Mouse (Mus musculus): ENCODE results near the gene Mpp4.

Mpp4 gene

DNA sequence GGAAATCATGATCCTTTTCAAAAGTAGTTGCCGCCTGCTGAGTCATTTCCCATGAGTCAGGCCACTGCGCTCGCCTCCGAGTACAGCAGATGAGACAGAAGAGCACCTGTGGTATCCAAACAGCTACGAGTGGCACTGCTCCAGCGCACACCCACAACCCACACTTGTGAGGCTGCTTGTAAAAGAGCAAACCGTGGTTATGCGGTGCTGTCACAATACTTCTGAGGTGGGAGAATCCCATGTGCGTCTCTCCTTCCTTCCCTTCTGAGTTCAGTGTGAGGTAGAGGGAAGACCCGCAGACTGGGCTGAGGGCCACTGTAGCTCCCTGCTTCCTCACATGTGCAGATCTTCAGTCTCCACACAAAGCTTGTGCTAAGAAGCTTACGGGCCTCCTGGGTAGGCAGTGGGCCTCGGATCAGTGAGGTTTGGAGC lies at the start of gene Mpp4:
Mpp4 (minus strand) TSS at position 360 of the 432 bp plus-strand sequence.
- DNase-seq: no peak

DNA sequence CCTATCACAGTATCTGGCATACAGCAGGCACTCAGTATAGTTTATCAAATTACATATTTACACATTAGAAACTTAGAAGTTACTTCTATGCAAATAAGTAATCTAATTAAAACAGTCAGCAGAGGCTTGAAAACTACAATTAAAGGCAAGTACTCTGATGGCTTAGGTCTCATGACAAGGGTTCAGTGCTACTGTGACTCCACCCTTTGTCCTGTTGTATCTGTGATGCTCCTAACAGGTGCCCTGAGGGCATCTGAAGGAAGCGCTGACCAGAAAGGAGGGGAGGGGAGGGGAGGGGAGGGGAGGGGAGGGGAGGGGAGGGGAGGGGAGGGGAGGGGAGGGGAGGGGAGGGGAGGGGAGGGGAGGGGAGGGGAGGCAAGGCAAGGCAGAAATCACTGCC lies 49.8 kb upstream of the Mpp4 start:
- no peak for DNase-seq

DNA sequence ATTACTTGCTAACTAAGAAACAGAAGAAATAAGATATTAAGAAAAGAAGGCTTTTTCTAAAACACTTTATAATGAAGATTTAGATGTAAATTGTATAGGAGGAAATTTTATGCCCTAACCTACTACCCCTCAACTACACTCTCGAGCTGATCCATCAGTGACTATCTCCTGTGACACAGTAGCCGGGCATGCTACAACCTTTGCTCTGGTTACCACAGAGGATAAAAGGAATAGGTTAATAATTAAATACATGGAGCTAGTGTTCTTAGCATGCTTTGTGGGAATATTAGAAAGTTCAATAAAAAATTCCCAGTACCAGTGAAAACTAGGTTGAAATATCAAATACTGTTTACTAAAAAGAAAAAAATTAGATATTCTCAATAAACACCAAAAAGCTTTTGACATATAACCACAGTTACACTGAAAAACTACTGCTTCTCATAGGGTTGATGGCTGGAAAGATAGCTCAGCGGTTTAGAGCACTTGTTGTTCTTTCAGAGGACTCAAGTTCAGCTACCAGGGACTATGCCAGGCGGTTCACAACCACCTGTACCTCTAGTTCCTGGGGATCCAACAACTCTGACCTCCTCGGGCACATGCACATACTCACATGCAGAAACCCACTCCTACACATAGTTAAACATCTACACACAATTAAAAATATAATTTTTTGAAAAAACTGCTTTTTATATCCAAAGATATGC lies 49.0 kb upstream of the Mpp4 start:
- DNase-seq: peak; percentile 50 to 78

DNA sequence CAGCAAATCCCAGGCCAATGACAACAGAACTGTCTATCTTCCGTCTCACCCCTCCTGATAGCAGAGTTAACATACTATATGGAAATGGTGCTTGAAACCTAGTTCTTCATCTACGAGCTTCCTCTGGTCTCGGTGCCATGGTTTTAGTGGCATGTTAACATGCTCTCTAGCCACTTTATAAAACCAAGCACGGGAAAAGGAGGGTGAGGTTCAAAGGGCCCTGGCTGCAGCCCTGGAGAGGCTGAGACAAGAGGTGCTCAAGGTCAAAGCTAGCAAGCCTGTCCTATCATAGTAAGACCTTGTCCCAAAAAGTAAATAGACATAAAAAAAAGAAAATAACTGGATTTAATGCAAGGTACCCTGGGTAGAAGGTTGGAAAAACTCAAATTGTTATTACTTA lies 48.5 kb upstream of the Mpp4 start:
- peak; percentile 52 to 78 for DNase-seq

DNA sequence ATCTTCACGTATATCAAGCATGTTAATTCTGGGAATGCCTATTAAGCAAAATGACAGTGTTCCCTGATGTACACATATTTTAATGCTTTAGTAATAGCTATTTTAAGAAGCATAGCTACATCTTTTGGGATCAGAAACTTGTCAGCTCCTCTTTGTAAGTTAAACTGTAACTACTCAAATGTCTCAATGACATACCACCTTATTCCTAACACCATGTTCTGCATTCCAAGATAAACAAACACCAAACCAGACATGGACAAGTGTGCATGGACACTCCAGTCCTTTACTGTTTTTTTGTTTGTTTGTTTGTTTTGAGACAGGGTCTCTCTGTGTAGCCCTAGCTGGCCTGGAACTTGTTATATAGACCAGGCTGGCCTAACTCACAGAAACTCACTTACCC lies 45.1 kb upstream of the Mpp4 start:
- DNase-seq: no peak

DNA sequence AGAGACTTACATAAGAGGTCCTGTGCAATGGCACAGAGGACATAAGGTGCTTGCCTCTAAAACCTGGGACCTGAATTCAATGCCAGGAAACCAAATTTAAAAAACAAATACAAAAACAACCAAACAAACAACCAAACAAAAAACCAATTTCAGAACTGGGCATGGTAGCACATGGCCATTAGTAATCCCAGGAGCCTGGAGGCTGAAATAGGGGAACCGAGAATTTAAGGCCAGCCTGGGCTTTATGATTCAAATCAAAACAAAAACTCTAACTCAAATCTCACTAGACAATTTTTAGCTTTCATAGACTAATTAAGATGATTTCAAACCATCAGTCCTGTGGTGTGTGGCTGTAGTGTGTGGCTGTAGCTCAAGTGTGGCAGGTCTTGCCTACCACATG lies 41.3 kb upstream of the Mpp4 start:
- no peak for DNase-seq

DNA sequence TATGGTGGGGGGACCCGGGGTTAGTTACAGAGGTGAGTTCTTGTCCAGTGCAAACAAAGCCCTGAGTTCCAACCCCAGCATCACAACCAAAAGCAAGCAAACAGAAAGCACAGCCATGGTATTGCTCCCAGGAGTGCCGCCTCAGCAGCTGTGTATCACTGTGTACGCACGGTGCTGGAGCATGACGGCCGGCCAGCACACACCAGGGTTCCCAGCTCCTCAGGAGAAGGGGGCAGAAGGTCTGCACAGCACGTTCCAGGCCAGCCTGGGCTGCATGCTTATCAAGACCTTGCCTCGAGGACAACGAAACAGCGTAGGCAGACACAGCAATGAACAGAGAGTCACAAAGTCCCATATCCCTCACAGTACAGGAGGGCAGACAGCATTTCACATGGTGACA lies 39.2 kb upstream of the Mpp4 start:
- DNase-seq: no peak

DNA sequence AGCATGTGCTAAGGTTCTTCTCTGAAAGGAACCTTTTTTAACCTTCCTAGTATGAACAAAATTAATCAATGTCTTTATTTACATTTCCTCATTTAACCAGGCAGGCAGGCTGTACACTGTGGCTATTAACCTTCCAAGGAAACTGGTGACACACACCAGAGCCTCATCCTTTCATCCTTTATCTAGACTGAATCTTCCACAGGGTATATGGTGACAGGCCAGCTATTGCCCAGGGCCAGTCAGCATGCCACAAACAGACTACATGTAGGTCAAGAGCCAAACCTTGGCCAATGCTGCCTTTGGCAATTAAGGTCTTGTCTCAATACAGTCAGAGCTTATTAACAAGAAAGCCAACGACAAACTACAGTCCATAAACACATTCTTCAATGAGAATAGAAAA lies 38.4 kb upstream of the Mpp4 start:
- no peak for DNase-seq

DNA sequence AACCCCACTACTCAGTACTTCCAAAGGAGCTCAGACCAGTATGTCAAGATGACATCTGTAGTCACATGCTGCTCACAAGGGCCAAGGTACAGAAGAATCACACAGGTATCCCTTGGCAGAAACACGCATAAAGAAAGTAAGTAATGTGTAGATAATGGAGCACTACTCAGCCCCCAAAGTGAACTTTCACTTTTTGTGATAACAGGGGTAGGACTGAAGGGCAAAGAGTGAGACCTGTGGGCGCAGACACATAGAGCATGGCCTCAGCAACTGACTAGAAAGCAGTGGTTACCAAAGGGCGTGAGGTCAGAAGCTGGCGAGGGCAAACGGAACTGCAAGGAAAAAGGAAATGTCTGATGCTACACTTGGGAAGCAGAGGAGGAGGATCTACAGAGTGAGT lies 37.8 kb upstream of the Mpp4 start:
- DNase-seq: no peak

DNA sequence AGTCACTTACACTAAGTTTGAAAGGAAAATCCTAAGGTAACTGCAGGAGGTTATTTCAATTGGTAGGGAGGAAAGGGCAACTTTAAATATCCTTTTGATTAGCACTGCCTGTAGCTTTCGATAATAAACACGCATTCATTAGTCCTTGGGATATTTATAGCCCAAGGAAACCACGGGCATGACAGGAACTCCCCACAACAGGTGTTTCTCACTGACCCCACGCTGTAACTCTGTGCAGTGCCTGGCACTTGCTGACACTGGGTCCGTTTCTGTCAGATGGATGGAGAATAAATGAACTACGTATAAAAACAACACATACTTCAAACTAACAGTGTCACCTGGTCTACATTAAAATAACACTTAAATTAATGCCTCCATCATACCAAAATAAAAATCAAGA lies 31.8 kb upstream of the Mpp4 start:
- no peak for DNase-seq

DNA sequence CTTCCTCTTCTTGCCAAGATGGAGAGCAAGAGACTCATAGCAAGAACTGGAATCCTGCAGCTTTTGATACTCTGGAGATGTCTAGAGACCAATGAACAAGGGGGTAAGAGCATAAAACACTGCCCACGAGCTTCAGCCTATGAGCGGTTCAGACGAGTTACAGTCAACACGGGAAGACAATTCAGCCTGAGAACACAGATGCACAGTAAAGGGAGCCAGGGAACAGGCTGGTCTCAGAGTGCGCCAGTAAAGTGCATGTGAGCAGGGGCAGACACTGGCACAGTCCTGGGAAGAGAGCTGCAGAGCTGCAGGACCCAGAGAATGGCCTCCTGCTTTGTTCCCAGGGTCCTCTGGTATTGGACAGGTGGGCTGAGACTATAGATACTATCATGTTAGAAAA lies 24.6 kb upstream of the Mpp4 start:
- DNase-seq: no peak

DNA sequence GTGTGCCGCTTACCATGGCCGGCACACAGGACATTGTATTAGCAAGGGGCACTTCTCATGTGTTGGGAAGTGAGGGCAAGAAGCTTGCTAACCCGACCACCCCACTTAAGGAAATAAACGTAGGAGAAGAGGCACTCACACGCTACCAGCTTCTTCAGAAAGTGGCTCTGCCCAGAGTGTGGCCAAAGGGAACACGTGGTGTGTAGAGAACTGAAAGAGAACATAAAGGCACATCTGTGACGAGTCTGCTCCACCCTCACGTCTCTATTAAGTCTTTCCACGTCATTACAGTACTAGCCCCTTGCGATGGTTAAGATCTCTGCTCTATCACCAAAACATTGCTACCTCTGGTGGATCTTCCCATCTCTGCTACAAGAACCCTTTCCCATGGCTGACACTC lies 23.1 kb upstream of the Mpp4 start:
- no peak for DNase-seq

DNA sequence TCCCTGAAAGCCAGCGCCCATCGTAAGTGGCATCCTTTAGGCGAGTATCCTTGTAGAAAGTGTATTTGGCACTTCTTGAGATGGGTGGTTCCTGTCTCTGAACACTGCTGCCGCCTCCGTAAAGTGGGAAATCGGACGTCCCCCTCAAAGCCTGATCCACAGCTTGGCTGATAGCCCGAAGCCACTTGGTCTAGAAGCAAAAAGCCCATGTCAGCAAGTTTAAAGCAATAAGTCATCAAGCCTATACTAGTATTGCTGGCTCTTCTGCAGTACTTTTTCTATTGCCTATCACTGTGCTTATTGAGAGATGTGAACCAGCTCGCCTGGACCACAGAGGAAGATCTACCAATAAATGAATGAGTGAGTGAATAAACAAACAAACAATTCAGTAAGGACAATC lies 22.2 kb upstream of the Mpp4 start:
- DNase-seq: no peak

DNA sequence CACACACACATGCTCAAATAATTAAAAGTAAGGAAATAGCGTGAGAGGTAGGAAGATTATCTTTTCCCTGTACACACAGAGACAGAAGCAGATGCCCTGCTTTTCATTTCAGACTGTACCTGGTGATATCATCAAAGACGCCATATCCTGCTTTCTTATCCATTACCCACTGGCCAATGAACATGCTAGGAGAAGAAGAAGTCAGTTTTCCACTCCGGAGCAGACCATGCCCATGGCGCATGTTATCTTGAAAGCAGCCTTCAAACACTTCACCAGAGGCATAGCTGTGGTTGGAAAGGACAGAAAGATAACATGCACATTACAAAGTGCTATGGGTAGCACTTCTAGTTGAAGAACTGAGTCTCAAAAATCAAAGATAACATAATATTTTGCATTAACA lies 19.9 kb upstream of the Mpp4 start:
- DNase-seq: no peak

DNA sequence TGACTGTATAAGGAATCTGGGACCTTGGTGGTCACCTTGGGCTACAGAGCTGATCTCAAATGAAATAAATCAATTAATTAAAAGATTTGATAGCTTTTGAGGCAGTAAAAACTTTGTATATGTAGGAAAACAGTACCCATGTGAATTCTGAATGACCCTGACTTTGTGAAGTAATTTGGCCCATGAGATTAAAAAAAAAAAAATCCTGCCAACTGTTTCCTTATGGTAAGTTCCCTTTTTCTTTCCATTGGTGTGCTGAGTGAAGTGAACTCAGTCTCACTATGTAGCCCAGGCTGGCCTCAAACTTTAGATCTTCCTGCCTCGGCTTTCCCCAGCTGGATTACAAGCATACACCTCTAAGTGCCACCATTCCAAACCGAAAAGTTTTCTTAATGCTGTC lies 19.2 kb upstream of the Mpp4 start:
- DNase-seq: no peak

DNA sequence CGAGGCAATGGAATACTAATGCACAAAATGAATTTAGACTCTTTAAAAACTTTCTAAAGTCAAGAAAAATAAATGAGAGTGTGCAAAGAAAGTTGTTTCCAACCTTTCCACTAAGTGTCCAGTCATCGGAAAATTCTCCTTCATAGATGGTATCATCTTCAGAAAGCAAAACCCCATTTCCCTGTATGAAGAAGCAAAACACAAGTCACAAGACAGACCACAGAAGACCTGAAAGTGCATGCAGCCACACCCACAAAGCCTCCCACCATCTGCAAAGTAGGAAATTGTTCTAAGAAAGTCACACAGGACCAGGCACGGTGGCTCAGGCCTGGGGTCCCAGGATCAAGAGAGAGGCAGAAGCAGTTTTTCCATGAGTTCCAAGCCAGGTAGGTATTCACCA lies 16.8 kb upstream of the Mpp4 start:
- no peak for DNase-seq

DNA sequence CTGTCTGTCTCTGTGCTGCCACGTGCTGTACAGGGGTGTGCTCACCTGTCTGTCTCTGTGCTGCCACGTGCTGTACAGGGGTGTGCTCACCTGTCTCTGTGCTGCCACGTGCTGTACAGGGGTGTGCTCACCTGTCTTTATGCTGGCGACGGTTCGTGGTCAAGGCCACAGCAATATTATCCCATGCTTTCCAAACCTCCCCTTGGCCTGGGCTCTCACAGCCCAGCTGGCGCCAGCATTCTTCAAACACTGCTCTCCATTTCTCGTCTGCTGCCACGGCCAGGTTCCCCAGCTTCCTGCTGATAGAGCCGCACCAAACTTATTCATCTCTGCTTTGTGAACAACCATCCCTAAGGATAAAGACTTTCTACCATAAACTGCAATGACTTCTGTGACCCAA lies 15.2 kb upstream of the Mpp4 start:
- DNase-seq: no peak

DNA sequence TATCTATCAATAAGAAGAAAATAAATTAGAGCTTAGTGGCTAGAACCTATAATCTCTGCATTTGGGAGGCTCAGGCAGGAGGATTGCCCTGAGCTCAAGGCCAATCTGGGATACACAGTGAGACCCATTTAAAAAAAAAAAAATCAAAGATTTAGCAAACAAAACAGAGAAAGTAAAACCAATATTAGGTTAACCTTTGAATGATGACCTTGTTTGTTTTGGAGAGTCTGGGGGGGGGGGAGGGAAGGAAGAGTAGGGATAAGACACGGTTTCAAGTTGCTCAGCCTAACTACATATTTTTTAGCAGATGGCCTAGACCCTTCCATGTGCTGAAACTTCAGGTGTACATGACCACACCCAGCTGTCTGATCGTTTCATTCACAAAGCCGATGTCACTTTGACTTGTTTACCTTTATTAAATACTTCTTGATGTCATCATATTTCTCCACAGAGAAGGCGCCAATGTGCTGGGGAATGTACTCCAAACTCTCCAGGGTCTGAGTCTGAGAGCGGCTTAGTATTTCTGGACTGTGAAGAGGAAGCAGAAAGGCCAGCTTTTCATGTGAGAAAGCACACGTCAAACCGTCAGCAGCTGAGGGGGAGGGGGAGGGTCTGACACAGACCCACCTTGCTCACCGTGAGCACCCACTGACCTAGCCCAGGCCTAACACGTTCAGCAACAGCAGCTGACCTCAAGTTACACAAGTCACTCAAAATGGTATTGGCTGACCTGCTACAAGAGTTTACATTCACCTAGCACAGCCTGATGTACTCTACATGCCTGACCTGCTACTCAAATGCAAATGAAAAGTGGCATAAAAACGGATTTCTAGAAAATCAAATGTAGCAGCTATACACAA lies 11.6 kb upstream of the Mpp4 start:
- DNase-seq: no peak

DNA sequence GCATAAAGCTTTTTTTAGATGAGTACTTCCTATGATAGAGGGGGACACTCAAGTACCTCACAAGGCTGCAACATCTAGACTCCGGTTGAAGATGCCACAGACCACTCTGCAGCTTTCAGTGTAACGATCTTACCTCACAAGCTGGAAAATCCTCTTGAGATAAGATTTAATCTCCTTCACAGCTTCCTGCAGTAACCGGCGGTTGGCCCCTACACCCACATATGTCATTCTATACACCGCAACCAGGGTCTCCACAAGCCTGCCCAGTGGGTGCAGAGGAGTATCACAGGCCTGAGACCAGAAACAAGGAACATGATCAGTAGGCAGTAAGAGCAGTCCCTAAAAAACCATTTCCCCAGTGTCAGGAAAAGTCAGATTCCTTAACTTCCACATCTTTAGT lies 9.8 kb upstream of the Mpp4 start:
- DNase-seq: no peak

DNA sequence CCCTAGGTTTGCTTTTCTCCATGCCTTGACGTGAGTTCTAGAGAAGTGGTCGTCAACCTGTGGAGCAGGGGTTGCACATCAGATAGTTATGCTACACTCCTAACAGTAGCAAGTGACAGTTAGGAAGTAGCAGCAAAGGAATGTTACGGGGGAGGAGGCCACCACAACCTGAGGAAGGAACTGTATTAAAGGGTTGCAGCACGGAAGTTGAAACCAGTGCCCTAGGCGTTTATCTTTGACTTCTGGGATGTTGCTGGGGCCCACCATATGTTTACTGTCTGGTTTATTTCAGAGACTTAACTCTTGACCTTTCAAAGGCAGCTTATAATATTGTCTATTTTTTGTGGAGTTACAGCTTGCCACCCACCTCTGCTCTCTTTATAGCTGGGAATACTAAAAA lies 8.7 kb upstream of the Mpp4 start:
- no peak for DNase-seq

DNA sequence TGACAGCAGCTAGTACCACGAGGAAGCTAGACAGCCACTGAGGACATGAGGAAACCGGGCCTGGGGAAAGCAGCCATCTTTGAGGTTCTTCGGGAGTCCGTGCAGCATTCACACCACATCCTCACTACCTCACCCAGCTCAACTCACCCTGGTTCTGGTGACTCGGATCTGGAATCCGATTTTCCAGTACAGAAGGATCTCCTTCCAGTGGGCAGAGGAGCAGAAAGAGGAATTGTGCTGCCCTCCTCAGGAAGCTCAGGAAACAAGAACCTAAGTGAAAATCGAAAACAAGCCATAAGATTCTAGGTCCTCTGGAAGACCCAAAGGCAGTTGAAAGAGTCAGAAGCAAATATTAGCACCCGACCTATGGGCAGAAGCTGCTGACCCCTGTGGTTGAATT lies 7.1 kb upstream of the Mpp4 start:
- DNase-seq: peak in 1 of 2 experiments; percentile 24

DNA sequence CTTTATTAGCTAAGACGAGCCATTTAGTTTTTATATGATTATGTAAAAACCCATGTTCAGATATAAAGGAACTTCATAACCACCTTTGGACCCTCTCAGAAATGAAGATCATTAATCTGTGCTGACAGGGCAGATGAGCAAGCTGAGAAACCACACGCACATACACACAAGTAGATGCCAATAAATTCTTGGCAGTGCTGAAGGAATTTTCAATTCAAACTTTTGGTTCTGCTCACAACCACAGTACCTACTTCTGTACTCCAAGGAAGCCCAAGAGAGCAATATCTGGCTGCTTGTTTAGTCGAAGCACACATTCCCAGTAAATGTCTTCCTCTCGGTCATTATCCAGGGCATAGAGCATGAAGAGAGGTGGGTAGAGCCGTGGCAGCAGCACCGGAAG lies 6.4 kb upstream of the Mpp4 start:
- no peak for DNase-seq

DNA sequence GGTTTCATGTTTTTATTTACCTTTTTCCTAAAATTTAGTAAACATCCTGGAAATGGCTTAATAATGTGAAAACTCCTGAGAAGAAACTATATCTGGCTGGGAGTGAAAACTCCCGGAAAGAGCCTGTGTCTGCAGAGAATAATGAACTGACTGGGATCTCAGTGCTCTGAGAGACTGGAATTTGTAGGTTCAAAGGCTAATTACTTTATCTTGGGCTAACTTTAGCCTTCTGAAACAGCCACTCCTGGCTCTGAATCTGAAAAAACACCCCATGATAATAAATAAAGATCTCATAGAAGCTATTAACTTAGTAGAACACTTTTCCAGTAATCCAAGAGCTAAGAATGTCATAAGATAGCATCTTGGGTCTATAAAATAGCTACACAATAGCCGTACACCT lies 5.4 kb upstream of the Mpp4 start:
- no peak for DNase-seq

DNA sequence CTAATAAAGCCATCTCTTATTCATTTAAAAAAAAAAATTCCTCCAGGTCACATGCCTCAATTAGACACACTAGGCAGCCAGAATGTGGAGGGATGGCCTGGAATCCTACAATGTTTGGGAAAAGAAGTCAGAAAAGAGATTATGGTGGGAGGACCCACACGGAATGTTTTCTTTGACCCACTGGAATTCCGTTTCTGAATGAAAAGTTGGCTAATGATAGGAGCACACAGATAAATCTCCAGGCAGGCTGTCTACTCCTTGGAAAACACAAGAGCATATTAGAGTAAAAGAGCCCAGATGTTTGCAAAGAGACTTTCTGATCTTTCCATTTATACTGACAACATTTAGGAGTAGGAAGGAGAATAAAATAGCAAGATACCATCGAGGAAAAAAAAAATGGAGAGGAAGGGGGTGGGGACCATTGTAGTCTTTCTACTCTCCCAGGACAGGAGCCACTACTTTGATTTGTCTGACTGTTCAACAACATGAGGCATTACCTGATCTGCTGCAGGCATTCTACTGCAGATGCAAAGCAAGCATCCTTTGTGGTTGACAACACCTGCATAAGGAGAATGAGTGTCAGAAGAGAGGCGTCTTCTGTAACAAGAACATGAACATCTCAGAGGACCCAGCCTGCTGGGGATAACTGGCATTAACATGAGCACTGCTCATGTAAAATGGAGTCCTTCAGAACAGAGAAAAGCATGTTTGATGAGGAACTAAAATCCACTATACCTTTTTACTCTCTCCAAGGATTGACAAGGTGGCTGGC lies 4.7 kb upstream of the Mpp4 start:
- no peak for DNase-seq

Data from kidney, postnatal 25 days (tissue).